Mouse (Mus musculus) stomach, embryonic 14.5 days (tissue): ENCODE measurements around the gene Tsga10. TPM values are rescaled to one million over a fixed set of nuclear protein-coding genes. Genes with fewer than 3 reads are reported as not detected.
A peak's percentile ranks its signal among the peaks of the same experiment; 100 is the strongest.

Experiments
- ATAC-seq: fragments of 200-750 bp; cut with Nextera tagmentation; 2 replicates; pipeline ENCODE4 v1.8.0; 2017; ENCODE audit warnings: low read depth, moderate TSS enrichment; ENCODE audit not compliant: insufficient number of reproducible peaks, insufficient read depth, low FRiP score
- H3K27ac ChIP-seq: fragments of 300-500 bp; sonication (generic); 2 replicates; pipeline ENCODE4 v1.5.1; 2014; ENCODE audit warnings: mild to moderate bottlenecking, low read length, moderate library complexity, mixed read lengths
- H3K27me3 ChIP-seq: fragments of 300-500 bp; sonication (generic); 2 replicates; pipeline ENCODE4 v1.6.1; 2014; ENCODE audit warnings: low read length, control low read depth, mixed read lengths; ENCODE audit not compliant: control insufficient read depth, insufficient read depth
- H3K36me3 ChIP-seq: fragments of 300-500 bp; sonication (generic); 2 replicates; pipeline ENCODE4 v1.6.1; 2014; ENCODE audit warnings: mild to moderate bottlenecking, control low read depth, low read length, moderate library complexity, mixed read lengths; ENCODE audit not compliant: control insufficient read depth, insufficient read depth
- H3K4me1 ChIP-seq: fragments of 300-500 bp; sonication (generic); 2 replicates; pipeline ENCODE4 v1.6.1; 2014; ENCODE audit warnings: low read length, control low read depth, mixed read lengths; ENCODE audit not compliant: control insufficient read depth, insufficient read depth
- H3K4me2 ChIP-seq: fragments of 300-500 bp; sonication (generic); replicated peaks from 2 replicates; pipeline ENCODE4 v1.6.1; 2014; ENCODE audit warnings: low read depth, low read length, control low read depth
- H3K4me3 ChIP-seq: fragments of 300-500 bp; sonication (generic); 2 replicates; pipeline ENCODE4 v1.5.1; 2014; ENCODE audit warnings: low read depth, low read length, control low read depth
- H3K9ac ChIP-seq: fragments of 300-500 bp; sonication (generic); replicated peaks from 2 replicates; pipeline ENCODE4 v1.6.1; 2014; ENCODE audit warnings: low read depth, mild to moderate bottlenecking, control low read depth, low read length, moderate library complexity, mixed read lengths
- H3K9me3 ChIP-seq: fragments of 300-500 bp; sonication (generic); 2 replicates; pipeline ENCODE4 v1.6.1; 2016; ENCODE audit warnings: low read depth, low read length, control low read depth; ENCODE audit not compliant: control insufficient read depth
- WGBS: fragments of 180-500 bp; shearing (Covaris S2); extraction: QIAGEN DNeasy Blood & Tissue Kit; methylation state at CpG from one replicate; pipeline ENCODE4 v1.1.7; 2014; 5-methylcytosine and 5-hydroxymethylcytosine counted together
- polyA plus RNA-seq: library from polyadenylated mRNA; unstranded; fragments of >200 nt; fragmentation: Nextera tagmentation; extraction: Ambion mirVana; gene quantifications from 2 replicates; pipeline ENCODE4 v1.2.1, GENCODE M21; 2014

Tsga10 gene
- polyA plus RNA-seq, 1 experiment from 2014 or later: 6.1 TPM

GRCm38 (mm10) chr1:37889206-37889605 lies 23.0 kb upstream of the Tsga10 start:
- H3K4me3 ChIP-seq: peak overlapping the region; percentile 71
- no peaks in the 10 kb centered on the region for H3K9me3 ChIP-seq
- 81% methylated on average over 7 of the region's 7 CpGs for WGBS
- peaks cover 10% of the 10 kb centered on the region; the same call in 1 of the 2 replicates for H3K4me1 ChIP-seq
- peaks cover 3% of the 10 kb centered on the region for H3K36me3 ChIP-seq
- ATAC-seq: no peak
- no peaks in the 10 kb centered on the region for H3K27me3 ChIP-seq
- no peak overlapping the region for H3K9ac ChIP-seq
- no peak overlapping the region for H3K27ac ChIP-seq
- peak overlapping the region; percentile 60 for H3K4me2 ChIP-seq

- Histone ChIP-seq H3K36me3 (peaks cover 9% of the 10 kb centered on the region), H3K9me3 (no peaks in the 10 kb centered on the region), H3K27me3 (no peaks in the 10 kb centered on the region), H3K4me2 (no peak overlapping the region), H3K4me3 (no peak overlapping the region), H3K9ac (no peak overlapping the region), H3K4me1 (peaks cover 5% of the 10 kb centered on the region; the same call in 1 of the 2 replicates), H3K27ac (no peak overlapping the region)
- WGBS: 75% methylated on average over 4 of the region's 4 CpGs
- no peak for ATAC-seq
Observed at GRCm38 (mm10) chr1:37884451-37884850, 18.2 kb upstream of the Tsga10 start.

GRCm38 (mm10) chr1:37883411-37883810 lies 17.2 kb upstream of the Tsga10 start:
- 89% methylated on average over 4 of the region's 4 CpGs for WGBS
- no peak for ATAC-seq
- Histone ChIP-seq H3K4me3 (no peak overlapping the region), H3K4me2 (no peak overlapping the region), H3K9me3 (no peaks in the 10 kb centered on the region), H3K36me3 (peaks cover 15% of the 10 kb centered on the region), H3K4me1 (no peaks in the 10 kb centered on the region), H3K9ac (no peak overlapping the region), H3K27ac (no peak overlapping the region), H3K27me3 (no peaks in the 10 kb centered on the region)

- Histone ChIP-seq H3K4me2 (no peak overlapping the region), H3K27ac (no peak overlapping the region), H3K27me3 (no peaks in the 10 kb centered on the region), H3K4me1 (no peaks in the 10 kb centered on the region), H3K36me3 (peaks cover 37% of the 10 kb centered on the region), H3K9me3 (0 out of 2 replicates have a peak, but pooled peaks cover 6% of the 10 kb centered on the region), H3K9ac (no peak overlapping the region), H3K4me3 (no peak overlapping the region)
- WGBS: 94% methylated on average over 13 of the region's 13 CpGs
- no peak for ATAC-seq
Observed at GRCm38 (mm10) chr1:37877736-37878460, 11.7 kb upstream of the Tsga10 start.

GRCm38 (mm10) chr1:37873157-37873556 lies 6.9 kb upstream of the Tsga10 start:
- Histone ChIP-seq H3K4me3 (peak overlapping the region; percentile 51; the same call in 1 of the 2 replicates), H3K36me3 (peaks cover 21% of the 10 kb centered on the region; the same call in 1 of the 2 replicates), H3K4me1 (no peaks in the 10 kb centered on the region), H3K9me3 (0 out of 2 replicates have a peak, but pooled peaks cover 6% of the 10 kb centered on the region), H3K27me3 (no peaks in the 10 kb centered on the region), H3K9ac (no peak overlapping the region), H3K4me2 (peak overlapping the region; percentile 74), H3K27ac (no peak overlapping the region)
- no peak for ATAC-seq
- 83% methylated on average over 4 of the region's 4 CpGs for WGBS

GRCm38 (mm10) chr1:37872131-37873067 lies 6.2 kb upstream of the Tsga10 start:
- 5% methylated on average over 33 of the region's 33 CpGs for WGBS

GRCm38 (mm10) chr1:37871704-37872103 lies 5.5 kb upstream of the Tsga10 start, which contains the start of gene Lipt1:
Gene Lipt1, plus strand, starts transcription at chr1:37871738.
- H3K36me3 ChIP-seq: peaks cover 12% of the 10 kb centered on the region; the same call in 1 of the 2 replicates
- no peaks in the 10 kb centered on the region for H3K4me1 ChIP-seq
- H3K4me3 ChIP-seq: peak within 1 kb of the TSS; percentile 51
- 5% methylated on average over 7 of the region's 7 CpGs for WGBS
- no peaks in the 10 kb centered on the region for H3K27me3 ChIP-seq
- ATAC-seq: peak; percentile 65; the same call in 1 of the 2 replicates
- peak within 1 kb of the TSS; percentile 72 for H3K27ac ChIP-seq
- peak within 1 kb of the TSS; percentile 33; the same call in 1 of the 2 replicates for H3K9ac ChIP-seq
- H3K4me2 ChIP-seq: peak within 1 kb of the TSS; percentile 74
- H3K9me3 ChIP-seq: 0 out of 2 replicates have a peak, but pooled peaks cover 6% of the 10 kb centered on the region

More at GRCm38 (mm10) chr1:37872131-37873067, 6.2 kb upstream of the Tsga10 start:
- Histone ChIP-seq H3K36me3 (peaks cover 17% of the 10 kb centered on the region; the same call in 1 of the 2 replicates), H3K27ac (peak overlapping the region; percentile 72), H3K4me3 (peak overlapping the region; percentile 51), H3K9me3 (0 out of 2 replicates have a peak, but pooled peaks cover 6% of the 10 kb centered on the region), H3K4me2 (peak overlapping the region; percentile 74), H3K4me1 (no peaks in the 10 kb centered on the region), H3K9ac (peak overlapping the region; percentile 33; the same call in 1 of the 2 replicates), H3K27me3 (no peaks in the 10 kb centered on the region)
- ATAC-seq: peak; percentile 89

GRCm38 (mm10) chr1:37869362-37869761 lies 3.1 kb upstream of the Tsga10 start:
- Histone ChIP-seq H3K36me3 (no peaks in the 10 kb centered on the region), H3K27me3 (no peaks in the 10 kb centered on the region), H3K4me2 (no peak overlapping the region), H3K27ac (no peak overlapping the region), H3K4me1 (0 out of 2 replicates have a peak, but pooled peaks cover 5% of the 10 kb centered on the region), H3K9me3 (no peaks in the 10 kb centered on the region), H3K4me3 (no peak overlapping the region), H3K9ac (no peak overlapping the region)
- 42% methylated on average over 2 of the region's 2 CpGs for WGBS
- ATAC-seq: no peak
